Mouse (Mus musculus) liver, embryonic 14.5 days (tissue): ENCODE results near the gene Cnot1.

Source experiments
- CTCF ChIP-seq: IDR thresholded peaks from 2 replicates; pipeline ENCODE4 v1.5.1; 2016; ENCODE audit warnings: antibody characterized with exemption, low read depth, control low read depth
- EP300 ChIP-seq: IDR thresholded peaks from 2 replicates; pipeline ENCODE4 v1.6.1; 2016; ENCODE audit warnings: antibody characterized with exemption, low read depth

- TF ChIP-seq EP300: no peak
- TF ChIP-seq CTCF: no peak
Measured at GRCm38 (mm10) chr8:95807861-95808260, 597 bp upstream of the Cnot1 start.
